Mouse (Mus musculus): Measurements from ENCODE around the gene Sgta. TPM values are rescaled to one million over a fixed set of nuclear protein-coding genes. Genes with fewer than 3 reads are reported as not detected.

The Sgta gene
- total and polyA plus RNA-seq, 3 experiments: 67.6 to 123 (median 104) TPM

- no peak within 1 kb of the TSS for H3K27ac ChIP-seq (ENCODE audit: insufficient read depth, low read depth)
- H3K9me3 ChIP-seq (replicated peaks; ENCODE audit: low read length): peaks cover 10% of the 10 kb centered on the region
- H3K27me3 ChIP-seq (replicated peaks): peaks cover 58% of the 10 kb centered on the region
- no peak within 1 kb of the TSS for H3K9ac ChIP-seq (ENCODE audit: insufficient read depth, low read depth)
- H3K36me3 ChIP-seq (replicated peaks in 1 of 2; ENCODE audit: control insufficient read depth in 1 of 2, insufficient read depth in 1 of 2, low read length in 1 of 2): peaks cover 0 to 8% of the 10 kb centered on the region in 2 experiments
- no peaks in the 10 kb centered on the region; a peak in 1 of 4 replicates for H3K4me1 ChIP-seq (ENCODE audit: control insufficient read depth in 1 of 2, insufficient read depth in 2 of 2)
- TF ChIP-seq ZMIZ1 (IDR thresholded peaks at IDR 0.05; ENCODE audit: low read depth, low read length) (no peak), MAZ (IDR thresholded peaks at IDR 0.05; ENCODE audit: low read depth, low read length) (no peak), IRF4 (IDR thresholded peaks at IDR 0.05; ENCODE audit: low read depth, low read length) (no peak), JUND (conservative IDR thresholded peaks at IDR 0.05; ENCODE audit: low read depth, low read length) (no peak), ZC3H11A (IDR thresholded peaks at IDR 0.05; ENCODE audit: low read depth, low read length) (no peak), CHD1 (IDR thresholded peaks at IDR 0.05; ENCODE audit: low read depth, low read length) (no peak), POLR2AphosphoS2 (IDR thresholded peaks at IDR 0.05; ENCODE audit: low read depth, low read length) (no peak), UBTF (IDR thresholded peaks at IDR 0.05; ENCODE audit: low read depth, low read length) (no peak), GABPA (IDR thresholded peaks at IDR 0.05; ENCODE audit: insufficient replicate concordance, low read depth, low read length) (no peak), MXI1 (IDR thresholded peaks at IDR 0.05; ENCODE audit: low read depth, low read length) (no peak), MYC (IDR thresholded peaks at IDR 0.05; ENCODE audit: low read depth, low read length) (no peak), MAFK (IDR thresholded peaks at IDR 0.05; ENCODE audit: insufficient replicate concordance, low read length) (no peak), TBP (conservative IDR thresholded peaks at IDR 0.05; ENCODE audit: low read depth, low read length) (no peak), ETS1 (conservative IDR thresholded peaks at IDR 0.05; ENCODE audit: low read depth, low read length) (no peak), USF2 (conservative IDR thresholded peaks at IDR 0.05; ENCODE audit: low read depth, low read length) (no peak), MAX (IDR thresholded peaks at IDR 0.05; ENCODE audit: low read length) (no peak)
- dilution Hi-C loops (cut with MboI; ENCODE audit: extremely low pct_ligation_motif_present, extremely low pct_unique_long_range_greater_than_20kb, low sequenced_read_pairs) (no loop called here), in situ Hi-C loops (cut with MboI; ENCODE audit: low pct_ligation_motif_present, low pct_unique_long_range_greater_than_20kb, low sequenced_read_pairs) (no loop called here)
- H3K4me3 ChIP-seq (replicated peaks in 1 of 3; ENCODE audit: low read depth in 2 of 3, low read length in 2 of 3, poor library complexity in 1 of 3): no peak within 1 kb of the TSS
- no peak for DNase-seq (ENCODE audit: extremely low read depth)
- H3K4me2 ChIP-seq (ENCODE audit: insufficient read depth, low read depth, poor library complexity, severe bottlenecking): no peak within 1 kb of the TSS
- no peaks in the 10 kb centered on the region for H3K79me2 ChIP-seq (replicated peaks; ENCODE audit: control insufficient read depth, extremely low read depth, insufficient read depth, poor library complexity, severe bottlenecking)
These were observed 34.2 kb downstream of the Sgta start, which contains the start of gene Diras1 for GRCm38 (mm10) chr10:81025639-81026275. TSS of gene Diras1 (minus strand) at chr10:81025662.

GRCm38 (mm10) chr10:81025047-81025621, 34.8 kb downstream of the Sgta start:
- Histone ChIP-seq H3K9me3 (replicated peaks; ENCODE audit: low read length) (peaks cover 10% of the 10 kb centered on the region), H3K9ac (ENCODE audit: insufficient read depth, low read depth) (no peak overlapping the region), H3K27me3 (replicated peaks) (peaks cover 64% of the 10 kb centered on the region), H3K36me3 (replicated peaks in 1 of 2; ENCODE audit: control insufficient read depth in 1 of 2, insufficient read depth in 1 of 2, low read length in 1 of 2) (peaks cover 0 to 2% of the 10 kb centered on the region in 2 experiments), H3K4me1 (ENCODE audit: control insufficient read depth in 1 of 2, insufficient read depth in 2 of 2) (no peaks in the 10 kb centered on the region; a peak in 1 of 4 replicates), H3K4me3 (replicated peaks in 1 of 3; ENCODE audit: low read depth in 2 of 3, low read length in 2 of 3, poor library complexity in 1 of 3) (no peak overlapping the region), H3K79me2 (replicated peaks; ENCODE audit: control insufficient read depth, extremely low read depth, insufficient read depth, poor library complexity, severe bottlenecking) (no peaks in the 10 kb centered on the region), H3K4me2 (ENCODE audit: insufficient read depth, low read depth, poor library complexity, severe bottlenecking) (no peak overlapping the region), H3K27ac (ENCODE audit: insufficient read depth, low read depth) (no peak overlapping the region)
- in situ Hi-C loops (cut with MboI; ENCODE audit: low pct_ligation_motif_present, low pct_unique_long_range_greater_than_20kb, low sequenced_read_pairs): no loop called here
- TF ChIP-seq RAD21 (IDR thresholded peaks at IDR 0.05; ENCODE audit: low read depth, low read length) (no peak), UBTF (IDR thresholded peaks at IDR 0.05; ENCODE audit: low read depth, low read length) (no peak), ZMIZ1 (IDR thresholded peaks at IDR 0.05; ENCODE audit: low read depth, low read length) (no peak), CTCF (conservative IDR thresholded peaks at IDR 0.05 in 1 of 2, IDR thresholded peaks at IDR 0.05 in 1 of 2; ENCODE audit: low read depth in 2 of 2, low read length in 2 of 2) (no peak), JUND (conservative IDR thresholded peaks at IDR 0.05; ENCODE audit: low read depth, low read length) (no peak), EP300 (IDR thresholded peaks at IDR 0.05; ENCODE audit: low read length) (no peak), MAX (IDR thresholded peaks at IDR 0.05; ENCODE audit: low read length) (no peak), USF2 (conservative IDR thresholded peaks at IDR 0.05; ENCODE audit: low read depth, low read length) (no peak), ZKSCAN1 (IDR thresholded peaks at IDR 0.05; ENCODE audit: borderline replicate concordance, low read depth, low read length) (no peak), NELFE (IDR thresholded peaks at IDR 0.05; ENCODE audit: low read depth, low read length) (no peak), PAX5 (IDR thresholded peaks at IDR 0.05; ENCODE audit: low read length) (no peak), IRF4 (IDR thresholded peaks at IDR 0.05; ENCODE audit: low read depth, low read length) (no peak), MXI1 (IDR thresholded peaks at IDR 0.05; ENCODE audit: low read depth, low read length) (no peak), E2F4 (IDR thresholded peaks at IDR 0.05; ENCODE audit: insufficient replicate concordance, low read depth, low read length) (no peak), HCFC1 (IDR thresholded peaks at IDR 0.05; ENCODE audit: low read depth, low read length) (no peak), BHLHE40 (IDR thresholded peaks at IDR 0.05; ENCODE audit: low read depth, low read length) (no peak), CHD2 (IDR thresholded peaks at IDR 0.05; ENCODE audit: low read length) (no peak), POLR2AphosphoS2 (IDR thresholded peaks at IDR 0.05; ENCODE audit: low read depth, low read length) (no peak)
- no peak for DNase-seq (ENCODE audit: extremely low read depth)
- dilution Hi-C loops (cut with MboI; ENCODE audit: extremely low pct_ligation_motif_present, extremely low pct_unique_long_range_greater_than_20kb, low sequenced_read_pairs): no loop called here

All from CH12.LX (cell line).